Mouse (Mus musculus) E14TG2a.4 (cell line): ENCODE measurements around the gene Htra2.

Source experiments
- H3K27me3 ChIP-seq: 2 replicates; pipeline ENCODE4 v1.6.1; 2014; ENCODE audit warnings: low read length, control low read depth; ENCODE audit not compliant: insufficient read depth
- H3K36me3 ChIP-seq: 2 replicates; pipeline ENCODE4 v1.6.1; 2014; ENCODE audit warnings: low read length, control low read depth; ENCODE audit not compliant: insufficient read depth
- H3K4me1 ChIP-seq: replicated peaks from 2 replicates; pipeline ENCODE4 v1.6.1; 2014; ENCODE audit warnings: low read depth, low read length, control low read depth
- H3K4me3 ChIP-seq: replicated peaks from 2 replicates; pipeline ENCODE4 v1.5.1; 2014; ENCODE audit warnings: mild to moderate bottlenecking, low read length
- H3K9me3 ChIP-seq: 2 replicates; pipeline ENCODE4 v1.6.1; 2014; ENCODE audit warnings: low read length, control low read depth
- CTCF ChIP-seq: conservative IDR thresholded peaks from 2 replicates; pipeline ENCODE4 v1.5.1; 2014; ENCODE audit warnings: low read length
- NANOG ChIP-seq: IDR thresholded peaks from 2 replicates; pipeline ENCODE4 v1.6.1; 2014; ENCODE audit warnings: borderline replicate concordance, low read length, mixed read lengths
- POU5F1 ChIP-seq: IDR thresholded peaks from 2 replicates; pipeline ENCODE4 v1.6.1; 2014; ENCODE audit warnings: low read length, borderline replicate concordance

Gene Htra2

DNA sequence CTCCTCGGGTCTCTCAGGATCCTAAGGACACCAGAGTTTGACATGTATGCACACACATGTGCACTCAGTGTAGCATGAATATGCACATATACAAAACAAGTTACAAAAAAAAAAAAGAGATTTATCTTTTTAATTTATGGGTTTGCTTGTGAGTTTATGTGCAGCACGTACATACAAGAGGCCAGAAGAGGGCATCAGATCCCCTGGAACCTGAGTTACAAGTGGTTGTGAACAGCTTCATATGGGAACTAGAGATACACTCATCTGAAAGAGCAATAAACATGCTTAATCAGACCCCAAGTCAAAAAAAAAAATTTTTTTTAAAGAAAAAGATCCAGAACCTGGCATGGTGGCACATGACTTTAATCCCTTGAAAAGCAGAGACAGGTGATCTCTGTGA, 19.9 kb upstream of the Htra2 start:
- peaks cover 41% of the 10 kb centered on the region for H3K4me1 ChIP-seq
- TF ChIP-seq POU5F1 (no peak), NANOG (no peak), CTCF (no peak)
- peaks cover 62% of the 10 kb centered on the region for H3K27me3 ChIP-seq
- no peak overlapping the region for H3K4me3 ChIP-seq
- peaks cover 7% of the 10 kb centered on the region for H3K36me3 ChIP-seq
- H3K9me3 ChIP-seq = no peaks in the 10 kb centered on the region

DNA sequence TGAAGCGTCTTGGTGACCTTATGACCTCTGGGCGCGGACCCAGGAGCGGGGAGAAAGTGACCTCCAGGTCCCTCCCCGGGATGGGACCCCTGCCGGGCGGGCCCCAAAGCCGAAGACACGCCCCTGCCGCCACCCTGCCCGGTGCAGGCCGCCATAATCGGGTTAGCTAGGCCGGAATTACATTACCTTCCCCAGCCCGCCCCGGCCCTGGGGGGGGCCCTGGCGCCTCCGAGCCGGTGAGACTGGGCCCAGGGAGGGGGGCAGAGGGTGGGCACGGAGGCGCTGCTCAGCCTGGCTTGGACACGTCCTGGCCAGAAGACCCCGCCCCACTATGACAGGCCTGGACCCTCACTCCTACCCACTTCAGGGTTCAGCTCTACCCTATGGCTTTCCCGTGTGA, 16.1 kb upstream of the Htra2 start:
- Histone ChIP-seq H3K9me3 (no peaks in the 10 kb centered on the region), H3K4me3 (peak overlapping the region; percentile 70), H3K4me1 (peaks cover 50% of the 10 kb centered on the region)

DNA sequence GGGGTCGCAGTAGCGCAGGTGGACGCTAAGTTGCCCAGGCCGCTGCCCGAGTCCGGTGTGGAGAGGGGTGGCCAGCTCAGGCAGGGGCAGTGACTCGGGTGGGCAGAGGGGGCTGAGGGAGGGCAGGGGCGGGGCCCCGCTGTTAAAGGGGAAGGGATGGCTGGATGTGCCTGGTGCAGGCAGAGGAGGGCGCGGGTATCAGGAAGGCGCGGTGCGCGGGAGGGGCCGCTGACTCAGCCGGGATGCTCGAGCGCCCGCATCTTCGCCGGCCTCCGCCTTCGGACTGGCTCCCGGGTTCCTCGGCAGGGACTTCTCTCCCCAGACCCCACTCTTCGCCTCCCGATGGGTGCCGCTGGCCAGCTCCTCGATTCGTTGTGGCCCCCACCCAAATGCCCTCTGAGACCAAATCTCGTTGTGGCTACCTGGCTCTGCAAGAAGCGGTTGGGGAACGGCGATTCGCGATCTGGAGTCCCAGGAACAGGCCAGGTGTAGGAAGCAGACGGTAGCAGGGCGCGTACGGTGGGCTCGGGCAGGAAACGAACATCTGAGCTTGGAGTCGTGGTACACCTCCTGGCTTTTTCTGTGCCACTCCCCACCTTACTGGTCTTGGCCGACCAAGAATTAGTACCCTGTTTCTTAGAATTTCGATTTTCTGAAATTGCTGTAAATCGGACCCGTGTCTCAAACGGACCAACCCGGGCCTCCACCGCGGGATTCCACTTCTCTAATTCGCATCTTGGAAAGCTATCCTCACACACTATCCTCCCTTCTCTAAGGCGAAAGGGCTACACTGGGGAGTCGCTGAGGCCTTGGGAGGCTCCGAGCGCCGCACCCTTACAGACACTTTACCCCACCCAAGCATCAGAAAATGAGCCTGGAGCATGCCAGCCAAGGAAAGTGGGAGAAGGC, 15.5 kb upstream of the Htra2 start:
- TF ChIP-seq NANOG = no peak
- no peak for TF ChIP-seq CTCF
- no peak for TF ChIP-seq POU5F1
- Histone ChIP-seq H3K36me3 (no peaks in the 10 kb centered on the region), H3K27me3 (peaks cover 90% of the 10 kb centered on the region), H3K4me1 (peaks cover 56% of the 10 kb centered on the region), H3K9me3 (no peaks in the 10 kb centered on the region), H3K4me3 (peak overlapping the region; percentile 70)

More for the DNA sequence above, 16.1 kb upstream of the Htra2 start:
- Histone ChIP-seq H3K27me3 (peaks cover 90% of the 10 kb centered on the region), H3K36me3 (no peaks in the 10 kb centered on the region)
- no peak for TF ChIP-seq NANOG
- no peak for TF ChIP-seq POU5F1
- no peak for TF ChIP-seq CTCF

DNA sequence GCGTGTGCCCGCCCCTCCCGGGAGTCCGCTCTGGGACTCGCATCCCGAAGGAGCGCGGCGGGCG, 15.0 kb upstream of the Htra2 start, which contains the start of gene Tlx2:
Gene Tlx2 (minus strand): TSS at position 47 of the 64 bp plus-strand sequence.
- H3K4me3 ChIP-seq = peak within 1 kb of the TSS; percentile 70
- H3K27me3 ChIP-seq = peaks cover 93% of the 10 kb centered on the region
- peaks cover 59% of the 10 kb centered on the region for H3K4me1 ChIP-seq
- H3K36me3 ChIP-seq = no peaks in the 10 kb centered on the region
- no peaks in the 10 kb centered on the region for H3K9me3 ChIP-seq
- no peak for TF ChIP-seq CTCF

DNA sequence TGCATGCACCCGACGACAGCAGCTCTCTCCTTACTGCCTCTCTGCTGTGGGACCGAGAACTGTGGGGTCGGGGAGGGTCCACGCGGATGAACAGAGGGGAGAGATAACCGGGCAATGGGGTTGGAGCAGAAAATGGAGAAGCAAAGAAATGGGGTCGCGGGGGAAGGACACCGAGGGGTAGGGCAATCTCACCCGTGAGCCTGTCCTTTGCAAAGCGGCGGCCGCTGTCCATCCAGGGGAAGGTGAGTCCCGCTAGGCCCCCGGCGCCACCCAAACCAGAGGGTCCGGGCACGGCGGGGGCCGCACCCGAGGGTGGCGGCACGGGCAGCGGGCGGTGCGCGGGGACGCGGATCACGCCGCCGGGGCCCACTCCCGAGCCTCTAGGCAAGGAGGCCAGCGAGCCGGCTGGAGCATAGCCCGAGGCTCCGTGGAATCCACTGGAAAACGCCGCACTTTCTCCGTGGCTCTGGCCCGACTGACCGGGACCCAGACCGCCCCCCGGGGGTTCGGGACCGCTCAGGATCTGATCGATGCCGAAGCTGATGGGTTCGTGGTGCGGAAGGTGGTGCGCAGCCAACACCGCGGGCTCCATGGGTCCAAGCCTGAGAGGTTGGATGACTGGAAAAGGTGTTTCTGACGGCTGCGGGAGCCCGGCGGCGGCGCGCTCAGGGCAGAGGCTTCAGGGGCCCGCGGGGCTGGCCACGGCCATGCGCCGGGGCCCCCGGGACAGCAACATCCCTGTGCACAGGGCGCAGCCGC, 14.6 kb upstream of the Htra2 start:
- H3K4me3 ChIP-seq = peak overlapping the region; percentile 70
- no peak for TF ChIP-seq CTCF
- TF ChIP-seq POU5F1 = no peak
- TF ChIP-seq NANOG = no peak

DNA sequence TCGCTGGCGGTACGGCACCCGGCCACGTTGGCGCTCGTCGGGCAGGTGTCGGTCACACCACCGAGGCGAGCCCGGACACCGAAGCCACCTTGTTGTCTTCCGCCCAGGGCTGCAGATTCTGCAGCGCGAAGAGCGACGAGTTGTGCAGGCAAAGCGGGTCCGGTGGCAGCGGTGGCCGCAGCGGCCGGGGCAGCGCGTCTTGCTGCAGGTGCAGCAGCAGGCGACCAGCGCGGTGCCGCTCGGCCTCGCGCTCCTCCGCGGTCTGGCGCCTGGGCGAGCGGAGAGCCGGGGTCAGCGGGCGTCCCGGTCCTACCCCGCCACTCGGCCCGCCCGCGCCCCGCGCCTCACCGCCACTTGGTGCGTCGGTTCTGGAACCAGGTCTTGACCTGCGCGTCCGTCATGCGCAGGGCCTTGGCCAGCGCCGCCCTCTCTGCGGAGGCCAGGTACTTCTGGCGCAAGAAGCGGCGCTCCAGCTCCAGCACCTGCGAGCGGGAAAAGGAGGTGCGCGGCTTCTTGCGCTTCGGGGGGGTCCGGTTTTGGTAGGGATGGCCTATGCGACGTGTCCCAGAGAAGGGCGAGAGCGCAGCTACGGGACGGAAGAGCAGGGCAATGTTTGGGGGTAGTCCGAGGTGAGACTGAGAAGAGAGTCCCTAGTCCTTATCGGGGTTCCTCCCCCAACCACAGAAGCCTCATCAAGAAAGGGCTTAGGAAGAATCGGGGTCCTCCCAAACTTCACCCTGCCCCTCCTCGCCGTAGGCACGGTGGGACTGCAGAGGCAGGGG, 13.8 kb upstream of the Htra2 start:
- Histone ChIP-seq H3K4me3 (peak overlapping the region; percentile 70), H3K9me3 (no peaks in the 10 kb centered on the region), H3K4me1 (peaks cover 68% of the 10 kb centered on the region), H3K36me3 (no peaks in the 10 kb centered on the region), H3K27me3 (peaks cover 96% of the 10 kb centered on the region)
- TF ChIP-seq POU5F1 (no peak), NANOG (no peak)

More for the DNA sequence above, 14.6 kb upstream of the Htra2 start:
- H3K36me3 ChIP-seq = no peaks in the 10 kb centered on the region
- H3K4me1 ChIP-seq = peaks cover 61% of the 10 kb centered on the region
- H3K9me3 ChIP-seq = no peaks in the 10 kb centered on the region
- peaks cover 96% of the 10 kb centered on the region for H3K27me3 ChIP-seq

DNA sequence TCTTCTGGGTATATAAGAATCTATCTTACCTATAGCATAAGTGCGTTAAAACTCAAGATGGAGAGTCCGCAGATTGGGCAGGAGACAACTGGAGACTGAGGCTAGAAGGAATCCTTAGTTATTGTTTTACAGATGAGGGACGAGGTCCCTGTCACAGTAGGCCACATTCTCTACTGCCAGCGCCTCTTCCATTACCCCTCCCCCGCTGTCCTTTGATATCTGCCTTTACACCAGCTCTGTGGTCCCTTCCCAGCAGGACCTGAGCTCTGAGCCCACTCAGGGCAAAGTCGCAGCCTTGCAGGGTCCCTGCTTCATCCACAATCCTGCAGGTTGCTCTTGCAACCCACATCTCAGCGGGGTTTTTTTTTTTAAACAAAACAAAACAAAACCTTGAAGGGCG, 13.1 kb upstream of the Htra2 start:
- H3K4me1 ChIP-seq = peaks cover 68% of the 10 kb centered on the region
- TF ChIP-seq NANOG (no peak), POU5F1 (no peak), CTCF (no peak)
- H3K27me3 ChIP-seq = peaks cover 97% of the 10 kb centered on the region
- no peaks in the 10 kb centered on the region for H3K36me3 ChIP-seq
- peak overlapping the region; percentile 70 for H3K4me3 ChIP-seq
- H3K9me3 ChIP-seq = no peaks in the 10 kb centered on the region

DNA sequence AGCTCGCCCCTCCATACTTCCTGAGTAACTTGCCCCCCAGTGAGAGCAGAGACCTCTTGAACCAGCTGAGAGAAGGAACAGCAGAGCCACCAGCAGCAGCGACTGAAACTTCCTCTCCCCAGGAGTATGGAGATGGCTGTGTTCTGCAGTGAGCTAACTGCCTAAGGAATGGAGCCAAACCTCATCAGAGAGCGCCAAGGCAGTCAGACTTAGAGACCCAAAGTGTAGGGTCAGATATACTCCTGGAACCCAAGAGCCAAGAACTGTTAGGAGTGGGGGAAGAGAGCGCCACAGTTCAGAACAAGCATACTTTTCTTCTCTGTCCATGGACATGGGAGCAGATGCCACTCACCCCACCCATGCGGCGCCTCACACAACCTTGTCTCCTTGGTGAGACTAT, 11.4 kb upstream of the Htra2 start:
- peak overlapping the region; percentile 3; the same call in 1 of the 2 replicates for H3K4me3 ChIP-seq
- peaks cover 98% of the 10 kb centered on the region for H3K27me3 ChIP-seq
- no peaks in the 10 kb centered on the region for H3K9me3 ChIP-seq
- no peaks in the 10 kb centered on the region for H3K36me3 ChIP-seq
- TF ChIP-seq POU5F1 (no peak), CTCF (no peak), NANOG (no peak)
- peaks cover 58% of the 10 kb centered on the region for H3K4me1 ChIP-seq
